Mouse (Mus musculus) myocyte (in vitro differentiated cells): ENCODE measurements around the gene Ubtfl1. TPM values are rescaled to one million over a fixed set of nuclear protein-coding genes. Genes with fewer than 3 reads are reported as not detected.
A peak's percentile ranks its signal among the peaks of the same experiment; 100 is the strongest.
"Not testable (repeated sequence)": the region's sequence is repeated elsewhere in the genome, so short reads cannot be mapped to it uniquely, and the experiment has no call there.

Source experiments
- H3K27me3 ChIP-seq: one replicate; pipeline ENCODE4 v1.6.1; 2011; ENCODE audit not compliant: control insufficient read depth, insufficient read depth, insufficient read length
- H3K36me3 ChIP-seq: one replicate; pipeline ENCODE4 v1.6.1; 2011; ENCODE audit not compliant: control insufficient read depth, insufficient read depth
- H3K4me2 ChIP-seq: one replicate; pipeline ENCODE4 v1.6.1; 2011; ENCODE audit warnings: low read depth, control low read depth
- H3K4me3 ChIP-seq: one replicate; pipeline ENCODE4 v1.5.1; 2011; ENCODE audit warnings: mild to moderate bottlenecking, control low read depth, moderate library complexity
- H3K79me2 ChIP-seq: one replicate; pipeline ENCODE4 v1.6.1; 2011; ENCODE audit not compliant: control insufficient read depth, insufficient read depth
- H3ac ChIP-seq: one replicate; pipeline ENCODE4 v1.6.1; 2011; ENCODE audit not compliant: control insufficient read depth, insufficient read length
- CEBPB ChIP-seq: IDR thresholded peaks from 2 replicates; pipeline ENCODE4 v1.6.1; 2011; ENCODE audit warnings: mild to moderate bottlenecking, moderate library complexity; ENCODE audit not compliant: poor library complexity, insufficient read depth, severe bottlenecking
- E2F4 ChIP-seq: IDR thresholded peaks from one replicate; pipeline ENCODE4 v1.6.1; 2011; ENCODE audit warnings: mild to moderate bottlenecking, control low read depth, moderate library complexity; ENCODE audit not compliant: insufficient read depth
- MAX ChIP-seq: IDR thresholded peaks from one replicate; pipeline ENCODE4 v1.6.1; 2011; ENCODE audit warnings: low read depth, mild to moderate bottlenecking, control low read depth
- MYOD1 ChIP-seq, 3 experiments: IDR thresholded peaks; one replicate each; pipeline ENCODE4 v1.6.1; 2011; ENCODE audit warnings: control low read depth in 2 of 3, low read depth in 2 of 3, mild to moderate bottlenecking in 2 of 3, moderate library complexity in 1 of 3; ENCODE audit not compliant: insufficient read length in 2 of 3, control insufficient read depth in 1 of 3
- MYOG ChIP-seq, 3 experiments: IDR thresholded peaks; one replicate each; pipeline ENCODE4 v1.6.1; 2011; ENCODE audit warnings: control low read depth in 2 of 3, low read depth in 2 of 3, mild to moderate bottlenecking in 2 of 3; ENCODE audit not compliant: insufficient read length in 2 of 3, control insufficient read depth in 1 of 3, insufficient read depth in 1 of 3
- POLR2A ChIP-seq: IDR thresholded peaks from one replicate; pipeline ENCODE4 v1.6.1; 2011; ENCODE audit warnings: low read depth, mild to moderate bottlenecking, control low read depth, moderate library complexity; ENCODE audit not compliant: insufficient read length
- POLR2AphosphoS2 ChIP-seq: IDR thresholded peaks from one replicate; pipeline ENCODE4 v1.6.1; 2011; ENCODE audit warnings: low read depth, control low read depth; ENCODE audit not compliant: insufficient read length
- REST ChIP-seq: IDR thresholded peaks from one replicate; pipeline ENCODE4 v1.6.1; 2011; ENCODE audit warnings: mild to moderate bottlenecking, control low read depth, moderate library complexity; ENCODE audit not compliant: insufficient read depth, insufficient read length
- SRF ChIP-seq: IDR thresholded peaks from one replicate; pipeline ENCODE4 v1.6.1; 2011; ENCODE audit warnings: low read depth; ENCODE audit not compliant: control insufficient read depth, insufficient read length
- TCF12 ChIP-seq: IDR thresholded peaks from one replicate; pipeline ENCODE4 v1.6.1; 2011; ENCODE audit warnings: mild to moderate bottlenecking, control low read depth; ENCODE audit not compliant: poor library complexity, insufficient read depth, severe bottlenecking
- TCF3 ChIP-seq: IDR thresholded peaks from one replicate; pipeline ENCODE4 v1.6.1; 2011; ENCODE audit warnings: low read depth, control low read depth; ENCODE audit not compliant: insufficient read length
- USF1 ChIP-seq: IDR thresholded peaks from one replicate; pipeline ENCODE4 v1.6.1; 2011; ENCODE audit warnings: low read depth, mild to moderate bottlenecking, control low read depth, moderate library complexity
- polyA plus RNA-seq: library from polyadenylated mRNA; unstranded; fragments of >200 nt; fragmentation: generic; extraction: Trizol; gene quantifications from one replicate; pipeline ENCODE4 v1.2.1, GENCODE M21; 2012; ENCODE audit warnings: missing spikeins

Ubtfl1 gene
- polyA plus RNA-seq, result not detected

DNA sequence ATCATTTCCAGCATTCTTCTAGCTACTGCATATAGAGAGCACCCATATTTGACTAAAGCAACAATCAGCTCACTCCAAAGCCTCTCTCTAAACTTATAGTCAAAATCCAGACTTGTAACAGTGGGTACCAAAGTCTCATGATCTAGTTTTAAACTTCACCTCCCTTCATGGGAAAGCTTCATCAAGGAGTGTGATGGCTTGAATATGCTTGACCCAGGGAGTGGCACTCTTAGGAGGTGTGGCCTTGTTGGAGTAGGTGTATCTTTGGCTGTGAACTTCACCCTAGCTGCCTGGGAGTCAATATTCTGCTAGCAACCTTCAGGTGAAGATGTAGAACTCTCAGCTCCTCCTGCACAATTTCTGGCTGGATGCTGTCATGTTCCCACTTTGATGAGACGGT lies at the start of gene Ubtfl1:
Ubtfl1 (plus strand) TSS at position 301 of the 400 bp plus-strand sequence.
- Histone ChIP-seq H3K4me2 (no peak within 1 kb of the TSS), H3ac (no peak within 1 kb of the TSS), H3K27me3 (no peaks in the 10 kb centered on the region), H3K36me3 (no peaks in the 10 kb centered on the region), H3K79me2 (no peaks in the 10 kb centered on the region), H3K4me3 (no peak within 1 kb of the TSS)
- TF ChIP-seq SRF (no peak), MYOG (IDR thresholded peaks at IDR 0.05; ENCODE audit: control insufficient read depth in 1 of 3, insufficient read depth in 1 of 3, insufficient read length in 2 of 3, low read depth in 2 of 3) (no peak), CEBPB (no peak), POLR2AphosphoS2 (no peak), USF1 (no peak), E2F4 (no peak), TCF12 (no peak), MYOD1 (IDR thresholded peaks at IDR 0.05; ENCODE audit: control insufficient read depth in 1 of 3, insufficient read length in 2 of 3, low read depth in 2 of 3) (no peak), POLR2A (no peak), MAX (no peak), REST (no peak), TCF3 (no peak)

DNA sequence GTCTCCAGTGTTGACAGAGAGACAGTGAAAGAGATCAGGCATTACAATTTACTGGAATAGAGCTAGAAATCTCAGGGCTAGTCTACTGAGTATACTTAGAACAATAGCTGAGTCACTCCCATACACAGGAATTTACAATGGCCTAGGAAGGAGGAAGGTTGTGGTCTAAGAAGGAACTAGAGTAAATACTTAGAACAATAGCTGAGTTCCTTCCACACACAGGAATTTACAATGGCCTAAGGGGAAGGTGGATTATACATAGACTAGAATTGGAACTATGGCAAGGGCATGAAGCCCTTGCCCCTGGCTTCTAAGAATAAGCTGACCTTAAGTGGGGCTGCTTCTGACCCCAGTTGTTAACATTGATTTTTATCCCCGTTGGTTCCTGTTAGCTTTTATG lies 31.2 kb upstream of the Ubtfl1 start:
- not testable (repeated sequence) for H3K27me3 ChIP-seq, H3ac ChIP-seq, H3K4me3 ChIP-seq, H3K4me2 ChIP-seq, H3K36me3 ChIP-seq, H3K79me2 ChIP-seq

DNA sequence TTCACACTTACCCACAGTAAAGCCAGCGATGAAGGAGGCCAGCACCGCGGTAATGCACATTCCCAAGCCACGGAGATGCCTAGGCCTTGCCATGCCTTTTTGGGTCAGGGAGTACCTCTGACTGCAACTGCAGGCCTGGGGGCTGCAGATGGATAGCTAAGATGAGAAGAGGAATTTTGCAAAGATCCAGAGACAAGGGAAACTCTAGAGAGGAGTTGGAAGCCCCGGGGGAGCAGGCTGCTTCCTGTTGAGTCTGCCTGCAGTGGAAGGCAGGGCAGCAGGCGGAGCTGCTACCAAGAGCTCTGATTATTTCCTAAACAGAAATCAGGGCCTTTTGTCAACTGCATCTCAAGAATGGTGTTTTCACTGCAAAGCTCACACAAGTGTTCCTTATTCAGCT lies 18.4 kb upstream of the Ubtfl1 start:
- Histone ChIP-seq H3K4me2 (peak overlapping the region; percentile 45), H3K4me3 (no peak overlapping the region)
- no peak for TF ChIP-seq TCF12
- TF ChIP-seq CEBPB, result no peak
- no peak for TF ChIP-seq E2F4
- no peak for TF ChIP-seq TCF3
- no peak for TF ChIP-seq MYOD1 (IDR thresholded peaks at IDR 0.05; ENCODE audit: control insufficient read depth in 1 of 3, insufficient read length in 2 of 3, low read depth in 2 of 3)

DNA sequence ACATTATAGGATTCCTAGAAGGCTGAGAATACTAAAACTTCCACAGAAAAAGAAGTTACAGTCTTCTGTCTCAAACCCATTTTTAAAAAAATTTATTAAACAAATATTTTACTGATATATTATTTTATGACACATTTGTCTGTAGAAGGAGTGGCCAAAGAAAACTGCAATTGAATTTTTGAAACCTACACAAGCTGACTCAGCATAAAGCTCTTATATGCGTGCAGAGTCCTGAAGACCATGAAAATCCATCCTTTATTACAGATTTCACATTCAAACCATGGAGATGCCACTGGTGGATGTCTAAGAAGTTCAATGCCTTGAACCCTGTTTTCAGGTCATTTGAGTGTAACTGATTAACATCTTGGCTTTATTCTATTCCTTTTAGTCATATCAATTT lies 4.6 kb upstream of the Ubtfl1 start:
- Histone ChIP-seq H3K4me3 (no peak overlapping the region), H3ac (no peak overlapping the region), H3K79me2 (no peaks in the 10 kb centered on the region), H3K27me3 (no peaks in the 10 kb centered on the region), H3K36me3 (no peaks in the 10 kb centered on the region), H3K4me2 (no peak overlapping the region)
- TF ChIP-seq TCF12, result no peak

More for the DNA sequence above, 18.4 kb upstream of the Ubtfl1 start:
- H3K27me3 ChIP-seq, result no peaks in the 10 kb centered on the region
- H3K79me2 ChIP-seq, result no peaks in the 10 kb centered on the region
- no peaks in the 10 kb centered on the region for H3K36me3 ChIP-seq
- H3ac ChIP-seq, result no peak overlapping the region

DNA sequence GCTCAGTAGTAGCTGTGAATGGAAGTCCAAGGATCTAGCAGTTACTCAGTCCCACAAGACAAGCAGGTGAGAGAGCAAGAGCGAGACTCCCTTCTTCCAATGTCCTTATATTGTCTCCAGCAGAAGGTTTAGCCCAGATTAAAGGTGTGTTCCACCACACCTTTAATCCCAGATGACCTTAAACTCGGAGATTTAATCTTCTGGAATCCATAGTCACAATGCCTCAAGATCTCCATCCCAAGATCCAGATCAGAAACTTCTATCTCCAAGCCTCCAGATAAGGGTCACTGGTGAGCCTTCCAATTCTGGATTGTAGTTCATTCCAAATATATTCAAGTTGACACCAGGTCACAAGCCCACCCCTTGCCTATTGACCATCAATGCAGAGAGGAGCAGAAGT lies 1.3 kb upstream of the Ubtfl1 start, which contains the start of gene Naalad2:
Naalad2 (minus strand) TSS at position 101 of the 400 bp plus-strand sequence.
- not testable (repeated sequence) for H3K4me2 ChIP-seq, H3K4me3 ChIP-seq, H3ac ChIP-seq, H3K79me2 ChIP-seq, H3K27me3 ChIP-seq, H3K36me3 ChIP-seq

DNA sequence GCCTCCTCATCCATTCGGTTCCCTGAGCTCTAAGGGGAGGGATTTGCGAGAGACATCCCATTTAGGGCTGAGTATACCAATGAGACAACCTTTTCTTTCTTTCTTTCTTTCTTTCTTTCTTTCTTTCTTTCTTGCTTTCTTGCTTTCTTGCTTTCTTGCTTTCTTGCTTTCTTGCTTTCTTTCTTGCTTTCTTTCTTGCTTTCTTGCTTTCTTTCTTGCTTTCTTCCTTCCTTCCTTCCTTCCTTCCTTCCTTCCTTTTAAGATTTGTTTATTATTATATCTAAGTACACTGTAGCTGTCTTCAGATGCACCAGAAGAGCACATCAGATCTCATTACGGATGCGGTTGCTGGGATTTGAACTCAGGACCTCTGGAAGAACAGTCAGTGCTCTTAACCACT lies 8.2 kb downstream of the Ubtfl1 start:
- not testable (repeated sequence) for H3K4me2 ChIP-seq, H3K27me3 ChIP-seq, H3ac ChIP-seq, H3K4me3 ChIP-seq, H3K79me2 ChIP-seq, H3K36me3 ChIP-seq

DNA sequence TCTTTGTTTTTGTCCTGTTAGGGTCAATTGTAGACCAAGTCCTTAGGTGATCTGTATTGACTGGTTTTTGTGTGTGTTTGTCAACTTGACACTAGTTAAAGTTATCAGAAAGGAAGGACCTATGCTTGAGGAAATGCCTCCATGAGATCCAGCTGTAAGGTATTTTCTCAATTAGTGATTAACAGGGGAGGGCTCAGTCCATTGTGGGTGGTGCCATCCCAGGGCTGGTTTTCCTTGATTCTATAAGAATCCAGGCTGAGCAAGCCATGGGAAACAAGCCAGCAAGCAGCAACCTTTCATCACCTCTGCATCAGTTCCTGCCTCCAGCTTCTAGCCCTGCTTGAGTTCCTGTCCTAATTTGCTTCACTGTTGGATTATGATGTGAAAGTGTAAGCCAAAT lies 26.1 kb downstream of the Ubtfl1 start, which contains the start of gene Mbd3l2:
Mbd3l2 (plus strand) TSS at position 301 of the 400 bp plus-strand sequence.
- no peaks in the 10 kb centered on the region for H3K27me3 ChIP-seq
- H3ac ChIP-seq, result no peak within 1 kb of the TSS
- TF ChIP-seq SRF (no peak), REST (no peak), TCF3 (no peak), MAX (no peak), USF1 (no peak), MYOD1 (IDR thresholded peaks at IDR 0.05; ENCODE audit: control insufficient read depth in 1 of 3, insufficient read length in 2 of 3, low read depth in 2 of 3) (no peak), CEBPB (no peak), E2F4 (no peak), MYOG (IDR thresholded peaks at IDR 0.05; ENCODE audit: control insufficient read depth in 1 of 3, insufficient read depth in 1 of 3, insufficient read length in 2 of 3, low read depth in 2 of 3) (no peak), TCF12 (no peak), POLR2AphosphoS2 (no peak), POLR2A (no peak)
- H3K4me2 ChIP-seq, result no peak within 1 kb of the TSS
- no peaks in the 10 kb centered on the region for H3K36me3 ChIP-seq
- no peaks in the 10 kb centered on the region for H3K79me2 ChIP-seq
- no peak within 1 kb of the TSS for H3K4me3 ChIP-seq
